Mouse (Mus musculus) cerebellum, postnatal 36 days (tissue): ENCODE measurements around the gene P4hb.
"Not testable (repeated sequence)": the region's sequence is repeated elsewhere in the genome, so short reads cannot be mapped to it uniquely, and the experiment has no call there.

Experiments
- DNase-seq, 2 experiments: peaks; one replicate each; pipeline ENCODE4 v3.0.0; 2021 to 2022; ENCODE audit warnings: mixed read lengths in 2 of 2

Gene P4hb

DNA sequence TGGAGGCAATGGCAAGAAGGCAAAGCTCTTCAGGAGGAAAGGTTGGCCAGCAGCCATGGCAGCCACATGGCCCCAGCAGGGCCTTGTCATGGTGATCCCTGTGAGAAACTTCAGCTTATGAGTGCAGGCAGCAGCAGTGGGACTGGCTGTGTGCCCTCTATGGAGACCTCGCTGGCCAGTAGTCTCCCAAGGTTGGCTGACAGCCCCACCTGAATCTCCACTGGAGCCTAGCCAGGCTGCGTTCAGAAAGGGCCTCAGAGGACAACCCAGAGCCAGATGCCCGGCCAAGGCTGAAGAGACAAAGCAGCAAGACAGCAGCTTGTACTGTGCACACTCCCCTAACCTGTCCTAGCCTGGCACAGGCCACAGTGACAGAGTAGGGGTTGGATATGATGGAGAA is 34.6 kb downstream of the P4hb start:
- DNase-seq: peak; percentile 83 to 86

DNA sequence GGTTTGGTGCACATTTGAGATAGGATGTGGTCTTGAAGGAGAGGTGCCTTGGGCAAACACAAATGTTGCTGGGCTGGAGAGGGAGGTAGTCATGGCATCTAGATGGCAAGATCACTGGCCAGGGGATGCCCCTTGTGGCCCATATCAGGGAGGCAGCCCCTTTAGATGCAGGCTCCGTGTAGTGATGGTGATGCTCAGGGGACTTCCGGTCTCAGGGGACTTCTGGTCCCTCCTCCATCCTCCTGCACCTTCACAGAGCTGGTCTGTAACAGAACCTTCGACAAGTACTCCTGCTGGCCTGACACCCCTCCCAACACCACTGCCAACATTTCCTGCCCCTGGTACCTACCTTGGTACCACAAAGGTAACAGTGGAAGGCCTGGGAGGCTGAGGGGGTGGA is 37.2 kb downstream of the P4hb start:
- DNase-seq: no peak

DNA sequence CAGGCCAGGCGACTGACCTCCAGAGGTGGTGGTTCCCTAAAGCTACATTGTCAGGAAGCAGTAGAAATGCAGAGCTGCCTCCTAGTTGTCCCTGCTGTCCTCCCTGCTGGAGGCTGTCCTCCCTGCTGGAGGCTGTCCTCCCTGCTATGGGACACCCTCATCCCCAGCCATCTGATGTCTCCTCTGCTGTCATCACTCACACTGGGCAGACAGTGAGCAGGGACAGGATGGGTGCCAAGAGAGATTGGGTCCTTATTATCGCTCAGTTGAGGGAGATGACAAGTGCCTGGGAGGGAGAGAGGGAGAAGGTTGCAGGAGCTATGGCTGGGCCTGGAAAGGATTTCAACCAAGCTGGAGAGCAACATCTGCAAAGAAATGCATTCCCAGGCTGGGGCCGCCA is 37.9 kb downstream of the P4hb start:
- no peak for DNase-seq

DNA sequence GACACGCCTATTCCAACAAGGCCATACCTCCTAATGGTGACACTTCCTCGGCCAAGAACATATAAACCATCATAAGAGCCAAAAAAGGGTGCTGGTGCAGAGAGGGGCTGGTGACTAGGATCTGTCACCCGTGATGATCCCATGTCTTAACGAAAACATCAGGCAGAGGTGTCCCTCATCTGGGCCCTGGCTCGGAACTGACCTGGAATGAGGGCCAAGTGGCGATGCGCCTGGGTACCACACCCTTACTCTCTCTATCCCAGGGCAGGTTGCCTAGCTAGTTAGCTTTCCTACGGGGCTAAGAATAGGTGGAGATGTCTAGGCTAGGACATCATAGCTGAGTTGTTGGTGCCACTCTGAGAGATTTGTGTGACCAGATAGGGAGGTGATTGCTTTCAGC is 39.0 kb downstream of the P4hb start:
- no peak for DNase-seq

DNA sequence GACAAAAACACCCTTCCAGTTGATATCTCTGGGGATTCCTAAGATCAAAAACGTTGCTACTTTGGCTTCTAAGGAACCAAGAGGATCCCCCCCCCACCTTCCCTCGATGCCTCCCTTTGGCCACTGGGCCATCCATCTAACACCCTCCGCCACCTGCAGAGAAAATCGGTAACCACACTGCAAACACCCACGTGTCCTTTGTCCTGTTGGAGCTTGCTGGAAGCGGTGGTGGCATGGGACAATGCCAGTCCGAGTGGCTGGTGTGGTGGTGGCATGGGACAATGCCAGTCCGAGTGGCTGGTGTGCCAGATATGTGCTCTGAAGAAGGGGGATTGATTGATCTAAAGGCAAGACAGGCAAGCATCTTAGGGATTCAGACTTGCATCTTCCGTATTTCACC is 41.4 kb downstream of the P4hb start:
- no peak for DNase-seq

DNA sequence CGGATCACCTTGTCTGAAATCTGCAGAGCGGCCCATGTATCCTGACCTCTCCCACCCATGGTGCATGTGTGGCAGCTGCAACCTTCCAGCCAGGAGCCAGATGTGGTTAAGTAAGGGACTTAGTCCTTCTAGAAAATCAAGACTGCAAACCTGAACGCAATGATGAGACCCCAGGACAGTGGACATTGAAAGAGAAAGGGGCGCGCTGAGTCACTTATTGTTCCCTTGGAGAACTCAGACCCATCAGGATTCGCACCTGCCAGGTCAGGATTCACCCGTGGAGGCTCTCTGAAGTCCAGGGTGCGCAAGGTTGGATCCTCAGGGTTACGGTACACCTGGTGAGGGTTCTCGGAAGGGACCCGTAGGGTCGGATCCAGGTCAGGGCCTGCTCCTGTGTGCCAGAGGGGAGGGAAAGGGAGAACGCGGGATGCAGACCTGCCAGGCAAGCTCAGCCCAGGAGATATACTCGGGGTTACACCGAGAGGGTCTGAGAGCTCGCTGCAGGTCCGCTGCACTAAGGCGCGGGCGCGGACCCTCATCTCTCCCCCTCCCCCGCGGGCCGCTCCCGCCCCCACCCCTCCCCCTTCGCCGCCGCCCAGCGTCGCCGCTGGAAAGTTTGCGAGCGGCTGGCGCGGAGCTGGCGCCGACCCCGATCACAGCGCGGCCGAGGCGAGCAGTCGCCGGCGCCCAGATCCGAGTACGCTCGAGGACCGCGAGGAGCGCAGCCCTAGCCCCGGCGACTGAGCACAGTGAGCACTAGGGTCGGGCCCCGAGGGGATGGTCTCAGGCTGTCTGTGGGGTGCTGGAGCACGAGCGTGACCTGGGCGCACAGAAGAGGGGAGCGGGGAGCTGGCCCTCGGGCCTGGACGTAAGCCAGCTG is 42.7 kb downstream of the P4hb start, which contains the start of gene Gcgr:
TSS of gene Gcgr (plus strand) at position 615 of the 880 bp plus-strand sequence.
- DNase-seq: no peak

DNA sequence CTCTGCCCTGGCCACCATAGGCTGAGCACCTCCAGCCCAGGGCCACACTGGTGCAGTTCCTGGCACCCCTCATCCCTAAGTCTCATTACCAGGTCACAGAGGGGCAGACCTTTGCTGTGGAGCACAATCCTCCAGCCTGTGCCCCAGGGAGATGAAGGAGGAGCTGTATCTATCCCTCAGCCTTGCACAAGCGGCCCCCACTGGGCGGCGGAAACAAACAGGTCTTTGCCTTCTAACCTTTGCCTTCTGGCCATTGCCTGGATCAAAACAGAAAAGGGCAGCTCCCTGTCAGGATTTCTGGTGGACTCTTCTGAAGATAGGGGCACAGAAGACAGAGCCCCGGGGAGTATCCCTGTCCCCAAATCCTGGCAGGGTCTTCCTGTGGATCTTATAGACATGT is 44.1 kb downstream of the P4hb start:
- no peak for DNase-seq

DNA sequence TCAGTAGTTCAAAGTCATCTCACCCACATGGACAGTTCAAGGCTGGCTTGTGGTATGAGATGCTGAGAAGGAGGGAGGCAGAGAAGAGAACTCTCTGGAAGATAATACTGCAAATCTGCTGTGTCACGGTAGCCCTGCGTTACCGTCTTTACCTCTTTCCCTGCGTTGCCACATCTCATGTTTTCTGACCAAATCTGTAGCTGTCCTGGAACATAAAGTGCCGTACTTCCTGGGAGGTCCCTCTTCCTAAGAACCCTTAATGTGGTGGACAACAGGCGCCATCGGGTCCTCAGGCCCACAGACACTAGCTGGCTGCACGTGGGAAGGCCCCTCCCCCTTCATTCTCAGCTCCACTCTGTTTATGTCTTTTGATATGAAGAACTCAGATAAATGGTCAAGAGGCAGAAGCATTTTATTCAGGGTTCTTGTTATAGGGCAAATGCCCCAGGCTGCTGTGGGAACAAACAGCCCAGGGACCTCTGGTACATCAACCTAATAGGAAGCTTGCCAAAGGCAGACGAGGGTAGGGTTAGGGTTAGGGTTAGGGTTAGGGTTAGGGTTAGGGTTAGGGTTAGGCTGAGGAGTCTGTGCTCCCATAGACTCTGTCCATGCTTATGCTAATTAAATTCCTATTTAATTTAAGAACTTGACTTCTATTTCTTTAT is 45.2 kb downstream of the P4hb start:
- DNase-seq: no peak

DNA sequence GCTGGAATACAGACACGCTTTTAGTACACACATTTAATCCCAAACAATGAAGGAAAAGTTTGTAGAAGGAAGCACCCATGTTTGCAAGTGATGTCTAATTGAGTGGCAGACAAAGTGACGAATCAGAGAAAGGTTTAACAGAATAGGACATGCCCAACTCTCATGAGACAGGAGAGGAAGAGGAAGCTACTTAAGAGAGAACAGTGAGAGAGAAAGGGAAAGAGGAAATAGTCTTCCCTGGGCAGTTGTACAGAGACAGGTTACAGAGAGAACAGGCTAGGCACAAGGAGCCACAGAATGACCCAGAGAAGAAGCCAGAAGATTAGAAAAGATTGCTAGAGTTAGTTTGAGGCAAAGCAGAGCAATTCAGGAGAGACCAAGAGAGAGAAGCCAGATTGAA is 47.1 kb downstream of the P4hb start:
- no peak for DNase-seq

DNA sequence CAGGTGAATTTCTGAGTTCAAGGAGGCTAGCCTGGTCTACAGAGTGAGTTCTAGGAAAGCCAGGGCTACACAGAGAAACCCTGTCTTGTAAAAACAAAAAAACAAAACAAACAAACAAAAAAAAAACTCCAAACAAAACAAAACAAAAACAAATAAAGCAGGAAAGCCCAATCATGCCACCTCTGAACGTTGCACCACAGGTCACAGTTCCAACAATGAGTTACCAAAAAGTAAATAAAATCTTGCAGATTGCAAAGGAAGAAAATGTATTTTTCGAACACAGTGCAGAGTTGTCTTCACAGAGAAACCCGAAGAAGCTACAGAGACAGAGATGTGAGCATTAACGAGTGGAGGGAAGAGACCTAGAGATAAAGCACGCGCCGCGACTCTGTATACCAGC is 50.5 kb downstream of the P4hb start:
- DNase-seq: no peak

DNA sequence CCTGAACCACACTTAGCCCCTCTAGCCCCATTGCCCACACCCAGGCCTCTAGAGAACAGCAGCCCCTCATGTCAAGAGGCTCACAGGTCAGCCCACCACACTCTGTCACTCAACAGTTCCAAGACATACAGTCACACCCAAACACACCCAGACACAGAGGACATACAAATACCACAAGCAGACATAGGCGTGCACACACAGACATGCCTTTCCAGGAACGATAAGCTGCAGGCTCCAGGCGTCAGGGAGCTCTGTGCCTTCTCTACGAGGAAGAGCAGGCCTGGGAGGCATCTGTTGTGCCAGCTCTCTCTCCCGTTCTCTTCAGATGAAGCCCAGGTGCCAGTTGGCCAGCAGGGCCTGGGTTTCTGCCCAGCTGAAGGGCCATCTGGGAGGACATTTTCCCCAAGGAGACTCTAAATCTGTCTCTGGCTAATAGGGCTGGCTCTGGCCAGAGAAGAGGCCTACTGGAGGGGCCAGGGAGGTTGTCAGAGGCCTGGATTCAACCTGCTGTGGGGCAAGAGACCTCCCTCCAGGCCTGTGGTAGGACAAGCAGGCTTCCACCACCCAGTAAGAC is 52.0 kb downstream of the P4hb start:
- peak; percentile 81 to 86 for DNase-seq

DNA sequence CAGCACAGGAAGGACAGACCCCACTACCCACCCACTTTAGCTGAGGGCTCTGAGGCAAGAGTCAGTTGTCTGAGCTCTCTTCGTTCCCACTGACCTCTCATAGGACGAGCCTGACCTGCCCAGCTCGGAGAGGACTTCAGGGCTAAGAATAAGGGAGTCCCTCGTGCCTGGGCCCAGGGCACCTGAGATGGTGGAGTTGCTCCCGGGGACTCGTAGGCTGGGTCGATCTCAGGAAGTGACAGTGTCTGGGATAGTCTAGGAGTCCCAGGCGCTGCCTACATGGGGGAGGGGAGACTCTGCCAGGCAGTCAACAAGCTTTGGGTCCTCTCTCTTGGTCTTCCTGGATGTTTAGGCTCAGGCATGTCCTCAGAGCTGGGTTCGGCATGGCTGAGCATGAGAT is 52.6 kb downstream of the P4hb start:
- no peak for DNase-seq

DNA sequence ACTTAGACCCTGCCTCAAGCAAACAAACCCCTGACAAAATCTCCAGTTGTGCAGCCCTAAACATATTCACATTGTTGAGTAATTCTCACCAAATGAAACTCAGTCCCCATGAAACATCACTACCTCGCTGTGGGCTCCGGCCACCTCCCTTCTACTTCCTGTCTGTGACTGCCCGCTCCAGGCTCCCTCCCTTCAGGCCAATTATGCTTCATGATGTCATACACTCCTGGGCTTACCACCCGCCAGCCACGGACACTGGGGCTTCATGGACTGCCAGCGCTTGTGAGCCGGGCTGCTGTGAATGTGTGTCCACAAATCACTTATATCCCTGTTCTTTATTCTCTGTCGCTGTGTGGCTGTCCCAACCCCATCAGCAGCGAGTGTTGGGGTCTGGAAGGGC is 53.3 kb downstream of the P4hb start:
- peak in 1 of 2 experiments; percentile 29 for DNase-seq

DNA sequence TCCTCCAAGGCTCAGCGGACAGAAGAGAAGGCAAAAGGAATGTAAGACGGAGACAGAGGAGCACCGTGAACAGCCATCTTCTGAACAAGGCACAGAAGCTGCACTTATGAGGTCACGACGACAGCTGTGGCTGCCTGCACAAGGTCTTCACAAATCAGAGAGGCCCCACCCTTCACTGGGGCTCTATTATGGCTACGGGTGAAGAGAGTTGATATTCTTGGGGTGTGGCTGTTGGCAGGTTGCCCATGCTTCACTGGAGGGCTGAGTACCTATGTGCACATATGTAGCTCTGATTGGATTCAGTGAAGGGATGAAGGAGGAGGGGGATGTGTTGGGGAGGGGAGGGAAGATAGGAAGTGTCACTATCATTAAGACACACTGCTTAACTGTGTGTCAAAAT is 54.5 kb downstream of the P4hb start:
- DNase-seq: no peak

DNA sequence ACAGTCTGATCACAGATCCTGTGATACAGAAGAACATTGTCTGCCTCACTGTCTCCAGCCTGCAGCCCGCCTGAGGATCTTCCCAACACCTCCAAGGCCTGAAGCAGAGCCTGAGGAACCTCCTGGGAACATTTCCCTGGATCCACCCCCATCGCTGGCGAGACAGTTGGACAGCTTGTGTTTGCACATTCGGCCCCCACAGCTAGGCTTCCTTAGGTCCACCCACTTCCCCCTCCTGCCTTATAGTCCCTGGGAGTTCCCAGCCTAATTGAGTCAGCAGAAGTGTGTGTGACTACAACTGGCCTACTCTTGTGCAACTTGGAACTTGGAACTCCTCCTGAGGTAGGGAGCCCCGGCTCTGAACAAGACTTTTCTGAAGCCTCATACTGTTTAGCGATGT is 55.0 kb downstream of the P4hb start:
- no peak for DNase-seq

DNA sequence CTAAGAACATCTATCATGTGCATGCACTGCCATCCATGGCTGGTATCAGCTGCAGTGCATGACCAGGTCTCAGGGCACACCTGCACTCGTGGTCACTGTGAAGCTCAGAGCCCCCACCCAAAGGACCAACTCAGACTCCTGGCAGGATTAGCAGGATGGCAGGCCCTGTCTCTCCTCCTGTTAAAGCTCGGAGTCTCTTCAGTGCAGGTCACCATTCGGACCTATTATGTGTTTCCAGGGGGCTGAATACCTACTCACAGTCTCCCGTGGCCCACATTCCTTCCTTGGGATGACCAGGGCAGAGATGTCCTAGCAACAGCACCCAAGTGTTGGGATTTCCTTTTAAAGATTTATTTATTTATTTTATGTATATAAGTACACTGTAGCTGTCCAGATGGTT is 55.9 kb downstream of the P4hb start:
- DNase-seq: no peak

DNA sequence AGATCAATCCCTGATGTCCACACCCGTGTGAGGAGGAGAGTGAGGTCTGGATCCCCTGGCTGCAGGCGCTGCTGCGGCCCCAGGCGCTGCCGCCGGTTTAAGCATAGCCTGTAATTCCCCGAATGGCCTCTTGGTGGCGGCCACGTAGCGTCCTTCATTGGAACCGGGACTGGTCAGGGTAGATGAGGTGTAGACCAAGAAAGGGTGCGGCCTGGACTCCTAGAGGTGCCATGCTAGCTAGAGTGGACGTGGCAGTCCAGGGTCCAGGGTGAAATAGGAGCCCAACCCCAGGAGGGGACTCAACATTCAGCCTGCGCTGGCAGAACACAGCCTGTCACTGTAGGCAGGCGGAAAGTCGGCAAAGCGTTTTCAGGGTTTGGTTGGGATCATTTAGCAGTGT is 57.4 kb downstream of the P4hb start:
- peak; percentile 92 to 96 for DNase-seq

DNA sequence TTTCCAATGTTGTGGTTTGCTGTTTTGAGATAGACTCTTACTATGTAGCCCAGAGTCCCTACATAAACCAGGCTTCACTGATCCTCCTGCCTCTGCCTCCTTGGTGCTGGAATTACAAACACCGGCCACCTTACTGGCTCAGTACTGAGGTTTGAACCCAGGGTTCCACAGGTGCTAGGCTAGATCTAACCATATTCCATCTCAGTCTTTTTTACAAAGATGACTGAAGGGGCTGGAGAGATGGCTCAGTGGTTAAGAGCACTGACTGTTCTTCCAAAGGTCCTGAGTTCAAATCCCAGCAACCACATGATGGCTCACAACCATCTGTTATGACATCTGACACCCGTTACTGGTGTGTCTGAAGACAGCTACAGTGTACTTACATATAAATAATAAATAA is 58.8 kb downstream of the P4hb start:
- DNase-seq: not testable (repeated sequence)

DNA sequence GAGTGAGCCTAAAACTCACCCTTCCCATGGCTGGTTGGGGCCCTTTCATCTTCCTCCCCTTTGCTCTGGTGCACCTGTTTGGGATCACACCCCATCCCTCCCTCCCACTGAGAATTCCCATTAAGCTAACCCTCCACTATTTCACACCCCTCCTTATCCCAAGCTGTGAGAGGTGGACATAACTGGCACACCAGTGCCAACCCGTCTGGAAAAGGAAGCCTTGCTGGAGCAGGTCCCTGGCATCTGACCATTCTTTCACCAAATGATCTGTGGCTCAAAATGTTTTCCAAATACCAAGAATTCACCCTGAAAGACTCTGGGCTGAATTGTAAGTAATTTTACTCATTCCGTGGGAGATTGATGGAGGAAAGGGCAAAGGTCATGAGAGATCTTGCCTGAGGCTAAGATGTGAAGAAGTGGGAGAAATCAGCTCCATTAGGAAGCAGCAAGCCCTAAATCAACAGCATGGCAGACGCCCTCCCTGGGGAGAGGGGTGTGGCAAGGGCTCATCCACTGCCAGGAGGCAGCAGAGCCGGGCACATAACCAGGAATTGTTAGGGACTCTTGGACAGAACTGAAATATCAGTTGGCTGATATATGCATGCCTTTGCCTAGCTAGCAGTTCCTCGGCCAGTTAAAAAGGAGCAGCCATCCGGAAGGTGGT is 60.1 kb downstream of the P4hb start:
- DNase-seq: peak; percentile 66 to 68

DNA sequence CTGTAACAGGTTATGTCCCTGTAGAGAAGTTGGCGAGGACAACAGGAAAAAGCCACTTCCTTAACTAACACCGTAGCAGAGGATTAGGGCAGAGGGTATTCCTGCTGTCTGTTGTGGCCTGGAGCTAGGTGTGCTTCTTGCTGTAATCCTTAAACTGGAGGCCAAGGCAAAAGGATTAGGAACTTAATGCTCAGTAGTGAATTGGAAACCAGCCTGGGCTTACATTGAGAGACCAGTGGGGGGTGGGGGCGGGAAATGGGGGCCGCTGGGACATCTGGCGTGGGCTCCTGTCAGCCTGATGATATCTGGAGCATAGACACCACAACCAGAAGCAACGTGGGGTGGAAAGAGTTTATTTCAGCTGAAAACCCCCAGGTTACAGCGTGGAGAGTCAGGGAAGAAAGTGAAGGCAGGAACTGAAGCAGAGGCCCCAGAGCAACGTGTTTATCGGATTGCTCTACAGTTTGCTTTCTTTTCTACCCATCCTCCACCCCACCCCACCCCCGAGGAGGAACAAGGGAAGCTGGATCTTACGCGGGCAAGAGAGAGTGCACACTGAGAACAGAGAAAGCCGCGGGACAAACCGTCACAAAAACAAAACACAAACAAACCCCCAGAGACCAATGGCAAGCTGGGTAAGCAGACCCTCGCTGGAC is 62.5 kb downstream of the P4hb start:
- no peak for DNase-seq
